Mouse (Mus musculus) ES-Bruce4 (cell line): Measurements from ENCODE around the gene Gimap8. TPM values are rescaled to one million over a fixed set of nuclear protein-coding genes. Genes with fewer than 3 reads are reported as not detected.

Experiments used
- H3K27ac ChIP-seq: 2 replicates; pipeline ENCODE4 v1.5.1; 2012; ENCODE audit warnings: low read length, inconsistent platforms; ENCODE audit not compliant: insufficient read depth
- H3K27me3 ChIP-seq: 2 replicates; pipeline ENCODE4 v1.6.1; 2012; ENCODE audit warnings: mild to moderate bottlenecking, low read length, inconsistent platforms; ENCODE audit not compliant: control insufficient read depth, poor library complexity, insufficient read depth, severe bottlenecking
- H3K36me3 ChIP-seq: 2 replicates; pipeline ENCODE4 v1.6.1; 2012; ENCODE audit warnings: inconsistent platforms, mild to moderate bottlenecking, low read length, moderate library complexity; ENCODE audit not compliant: control insufficient read depth, poor library complexity, insufficient read depth, severe bottlenecking
- H3K4me1 ChIP-seq: one replicate; pipeline ENCODE4 v1.8.1; 2011; ENCODE audit warnings: low read length; ENCODE audit not compliant: control insufficient read depth, insufficient read depth
- H3K4me3 ChIP-seq: 2 replicates; pipeline ENCODE4 v1.5.1; 2011; ENCODE audit warnings: low read depth, mild to moderate bottlenecking, low read length
- H3K9ac ChIP-seq: 2 replicates; pipeline ENCODE4 v1.6.1; 2012; ENCODE audit warnings: low read depth, mild to moderate bottlenecking, inconsistent platforms; ENCODE audit not compliant: poor library complexity, severe bottlenecking
- H3K9me3 ChIP-seq: replicated peaks from 2 replicates; pipeline ENCODE4 v1.6.1; 2012; ENCODE audit warnings: mild to moderate bottlenecking, low read length, inconsistent platforms; ENCODE audit not compliant: control insufficient read depth, poor library complexity, insufficient read depth, severe bottlenecking
- CTCF ChIP-seq: IDR thresholded peaks from one replicate; pipeline ENCODE4 v1.8.1; 2011; ENCODE audit warnings: low read depth, low read length
- EP300 ChIP-seq: IDR thresholded peaks from 2 replicates; pipeline ENCODE4 v1.6.1; 2011; ENCODE audit warnings: low read depth, low read length; ENCODE audit not compliant: insufficient read depth
- POLR2A ChIP-seq: IDR thresholded peaks from one replicate; pipeline ENCODE4 v1.8.1; 2011; ENCODE audit warnings: low read length; ENCODE audit not compliant: insufficient read depth
- polyA plus RNA-seq: library from polyadenylated mRNA; stranded (reverse); fragments of >200 nt; gene quantifications from 2 replicates; pipeline ENCODE4 v1.2.4, GENCODE M21; 2011; ENCODE audit warnings: low read depth; ENCODE audit not compliant: missing spikeins, insufficient read depth, insufficient read length

Gene Gimap8
- polyA plus RNA-seq, 1 experiment: 0.31 TPM

DNA sequence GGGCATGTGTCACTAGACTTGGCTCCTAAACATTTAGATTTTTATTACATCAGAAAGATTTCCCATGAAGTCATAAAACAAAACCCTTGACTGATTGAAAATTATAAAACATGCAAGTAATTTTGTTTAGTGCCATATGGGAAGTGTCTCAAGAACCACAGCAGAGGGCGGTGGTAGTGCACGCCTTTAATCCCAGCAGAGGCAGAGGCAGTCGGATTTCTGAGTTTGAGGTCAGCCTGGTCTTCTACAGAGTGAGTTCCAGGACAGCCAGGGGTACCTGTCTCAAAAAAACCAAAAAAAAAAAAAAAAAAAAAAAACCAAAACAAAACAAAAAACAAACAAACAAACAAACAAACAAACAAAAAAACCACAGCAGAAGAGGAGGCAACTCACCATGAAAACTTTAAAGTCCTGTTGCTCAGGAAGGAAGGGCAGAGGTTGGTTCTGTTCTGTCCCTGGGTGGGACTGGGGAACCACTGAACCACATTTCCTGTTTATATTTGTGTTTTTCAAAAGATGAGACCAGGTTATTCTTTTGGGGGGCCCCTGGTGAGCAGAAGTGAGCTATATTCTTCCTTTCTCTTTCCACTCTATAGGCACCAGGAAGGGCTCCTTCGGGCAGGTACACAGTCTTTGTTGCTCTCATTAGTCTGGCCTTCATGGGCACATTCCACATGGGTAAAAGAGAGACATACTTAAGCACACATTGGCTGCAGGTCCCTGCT, 50.0 kb downstream of the Gimap8 start:
- H3K4me1 ChIP-seq: no peaks in the 10 kb centered on the region
- H3K27me3 ChIP-seq: no peaks in the 10 kb centered on the region
- no peak overlapping the region for H3K27ac ChIP-seq
- H3K9me3 ChIP-seq: no peaks in the 10 kb centered on the region
- no peaks in the 10 kb centered on the region for H3K36me3 ChIP-seq
- no peak overlapping the region for H3K9ac ChIP-seq
- no peak for TF ChIP-seq CTCF
- TF ChIP-seq EP300: no peak
- no peak for TF ChIP-seq POLR2A
- H3K4me3 ChIP-seq: no peak overlapping the region

DNA sequence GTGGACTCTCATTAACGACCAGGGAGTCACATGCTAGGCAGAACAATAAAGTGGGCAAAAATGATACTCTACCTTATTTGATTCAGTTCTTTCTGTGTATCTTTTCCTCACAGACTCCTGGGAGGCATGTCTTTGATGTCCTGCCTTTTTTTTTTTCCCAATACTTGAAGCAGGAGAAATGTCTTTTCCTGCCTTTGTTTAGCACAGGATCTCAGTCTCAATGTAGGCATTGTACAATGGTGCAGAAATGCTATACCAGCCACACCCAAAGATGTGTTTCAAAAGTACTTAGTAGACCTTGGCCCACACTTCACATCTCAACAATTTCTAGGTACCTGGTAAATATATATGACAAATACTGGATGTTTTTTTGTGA, 50.5 kb downstream of the Gimap8 start:
- Histone ChIP-seq H3K4me1 (no peaks in the 10 kb centered on the region), H3K4me3 (no peak overlapping the region), H3K9me3 (no peaks in the 10 kb centered on the region), H3K9ac (no peak overlapping the region), H3K27me3 (no peaks in the 10 kb centered on the region), H3K27ac (no peak overlapping the region), H3K36me3 (no peaks in the 10 kb centered on the region)
- TF ChIP-seq EP300 (no peak), POLR2A (no peak), CTCF (no peak)

- Histone ChIP-seq H3K4me1 (no peaks in the 10 kb centered on the region), H3K9ac (no peak overlapping the region), H3K9me3 (no peaks in the 10 kb centered on the region), H3K36me3 (no peaks in the 10 kb centered on the region), H3K4me3 (no peak overlapping the region), H3K27me3 (no peaks in the 10 kb centered on the region), H3K27ac (no peak overlapping the region)
- TF ChIP-seq POLR2A (no peak), CTCF (no peak), EP300 (no peak)
Measured at GRCm38 (mm10) chr6:48698066-48698856, 51.2 kb downstream of the Gimap8 start.

DNA sequence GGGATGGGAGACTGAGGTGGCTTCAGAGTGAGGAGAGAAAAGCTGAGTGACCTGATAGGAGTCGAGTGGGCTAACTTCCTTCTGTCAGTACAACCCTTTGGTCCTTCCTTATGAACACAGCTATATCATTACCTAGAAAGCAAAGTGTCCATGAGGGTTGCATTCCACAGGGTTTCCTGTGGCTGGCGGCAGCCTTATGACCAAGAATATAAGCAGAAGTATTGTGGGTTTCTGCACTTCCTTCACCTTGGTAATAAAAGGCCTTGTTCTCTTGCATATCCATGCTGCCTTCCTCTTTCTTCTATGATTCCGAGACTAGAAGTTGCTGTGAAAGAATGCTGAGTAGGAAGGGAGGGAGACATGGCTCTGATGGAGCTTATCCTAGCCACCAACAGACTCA, 51.9 kb downstream of the Gimap8 start:
- Histone ChIP-seq H3K27ac (no peak overlapping the region), H3K27me3 (no peaks in the 10 kb centered on the region)

GRCm38 (mm10) chr6:48700251-48701075, 53.4 kb downstream of the Gimap8 start:
- Histone ChIP-seq H3K27me3 (no peaks in the 10 kb centered on the region), H3K27ac (no peak overlapping the region), H3K9me3 (no peaks in the 10 kb centered on the region), H3K4me3 (no peak overlapping the region), H3K36me3 (no peaks in the 10 kb centered on the region), H3K4me1 (no peaks in the 10 kb centered on the region), H3K9ac (no peak overlapping the region)
- TF ChIP-seq EP300 (no peak), POLR2A (no peak), CTCF (no peak)

More for the DNA sequence above, 51.9 kb downstream of the Gimap8 start:
- H3K36me3 ChIP-seq: no peaks in the 10 kb centered on the region
- H3K4me3 ChIP-seq: no peak overlapping the region
- no peak overlapping the region for H3K9ac ChIP-seq
- H3K9me3 ChIP-seq: no peaks in the 10 kb centered on the region
- TF ChIP-seq CTCF: no peak
- TF ChIP-seq EP300: no peak
- TF ChIP-seq POLR2A: no peak
- no peaks in the 10 kb centered on the region for H3K4me1 ChIP-seq

DNA sequence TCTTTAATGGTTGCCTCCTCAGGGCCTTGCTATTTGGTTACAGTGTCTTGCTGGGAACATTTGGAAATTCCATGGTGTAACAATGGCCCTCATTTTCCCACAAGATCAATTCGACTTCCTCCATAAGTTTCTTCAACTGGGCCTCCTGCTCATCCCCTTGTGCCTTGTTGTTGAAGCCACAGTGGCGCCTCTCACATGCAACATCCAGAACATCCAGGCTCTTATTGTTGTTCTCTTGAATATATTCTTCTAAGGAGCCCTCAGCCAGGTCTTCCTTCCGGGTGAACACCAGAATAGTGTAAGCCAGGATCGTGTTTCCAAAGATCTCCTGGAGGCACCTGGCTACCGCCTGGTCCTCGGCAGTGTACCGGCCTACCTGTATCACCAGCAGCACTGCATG, 55.1 kb downstream of the Gimap8 start:
- no peak overlapping the region for H3K27ac ChIP-seq
- no peaks in the 10 kb centered on the region for H3K4me1 ChIP-seq
- H3K36me3 ChIP-seq: no peaks in the 10 kb centered on the region
- no peak overlapping the region for H3K4me3 ChIP-seq
- H3K9me3 ChIP-seq: no peaks in the 10 kb centered on the region
- TF ChIP-seq POLR2A (no peak), EP300 (no peak)
- H3K9ac ChIP-seq: no peak overlapping the region
- H3K27me3 ChIP-seq: no peaks in the 10 kb centered on the region
